Comparison of ENCODE assay signal across 10 mouse cellular contexts in the genomic region with DNA sequence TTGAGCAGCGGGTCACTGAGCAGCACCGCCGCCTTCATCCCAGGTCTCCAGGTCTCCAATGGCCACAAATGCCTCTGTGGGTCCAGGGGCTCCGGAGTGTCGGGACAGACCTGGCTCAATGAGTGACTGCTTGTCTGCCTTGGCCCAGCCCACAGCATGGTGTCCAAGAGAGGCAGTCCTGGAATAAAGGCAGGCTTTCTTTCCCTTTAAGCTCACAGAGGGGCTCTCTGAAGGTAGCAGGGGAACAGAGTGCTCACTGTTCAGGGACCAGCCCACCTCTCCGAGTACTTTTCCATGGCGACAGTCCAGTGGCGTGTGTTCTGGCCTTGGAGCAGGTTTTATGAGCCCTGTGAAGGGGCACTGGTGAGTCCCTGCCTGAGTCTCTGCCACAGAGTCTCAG.
A peak's percentile ranks its signal among the peaks of the same experiment; 100 is the strongest.
DNase-seq lines count a peak whose midpoint lies in the region; ATAC-seq and TF ChIP-seq lines count a peak whose summit lies in the region.
"Had no signal": no experiment of that assay in that cellular context is flagged by ENCODE, and none has a peak within 500 bp of the region (broad histone marks: within the 10 kb centered on the region; RNA-seq: fewer than 3 reads in every experiment).

No protein-coding gene starts in this region.

- peaks cover 33% of the 10 kb centered on the region for H3K4me1 ChIP-seq in forebrain, embryonic 16.5 days (replicated peaks; ENCODE audit: control insufficient read depth, insufficient read depth, low read length)
- H3K4me1 ChIP-seq in limb, embryonic 13.5 days = peaks cover 74% of the 10 kb centered on the region
- 0 out of 2 replicates have a peak, but pooled peaks cover 2% of the 10 kb centered on the region for H3K4me1 ChIP-seq in lung, adult 2 months (ENCODE audit: control insufficient read depth, insufficient read depth, low read length)
- H3K4me1 ChIP-seq: liver, embryonic 12.5 days had no signal

- no peak overlapping the region for H3K9ac ChIP-seq in forebrain, embryonic 16.5 days (replicated peaks; ENCODE audit: low read depth, low read length)
- no peak overlapping the region; the same call in 1 of the 2 replicates for H3K9ac ChIP-seq in limb, embryonic 13.5 days
- H3K9ac ChIP-seq: liver, embryonic 12.5 days had no signal

- no peak overlapping the region for H3K4me3 ChIP-seq in layer of hippocampus, adult 2 months
- H3K4me3 ChIP-seq in forebrain, embryonic 16.5 days (replicated peaks; ENCODE audit: low read length) = no peak overlapping the region
- no peak overlapping the region for H3K4me3 ChIP-seq in limb, embryonic 13.5 days
- H3K4me3 ChIP-seq in lung, adult 2 months (replicated peaks; ENCODE audit: extremely low read depth, low read depth, low read length) = no peak overlapping the region
- H3K4me3 ChIP-seq: liver, embryonic 12.5 days had no signal

- H3K4me2 ChIP-seq in forebrain, embryonic 16.5 days (ENCODE audit: low read length) = no peak overlapping the region
- peak overlapping the region; percentile 19; the same call in 1 of the 2 replicates for H3K4me2 ChIP-seq in limb, embryonic 13.5 days (replicated peaks)
- H3K4me2 ChIP-seq: liver, embryonic 12.5 days had no signal

- H3K36me3 ChIP-seq in forebrain, embryonic 16.5 days (ENCODE audit: control insufficient read depth, insufficient read depth) = no peaks in the 10 kb centered on the region
- H3K36me3 ChIP-seq in limb, embryonic 13.5 days = no peaks in the 10 kb centered on the region
- H3K36me3 ChIP-seq: liver, embryonic 12.5 days had no signal

- TF ChIP-seq CTCF in layer of hippocampus, adult 2 months (conservative IDR thresholded peaks at IDR 0.05) = no peak
- TF ChIP-seq CTCF in brain, embryonic 14.5 days (IDR thresholded peaks at IDR 0.05; ENCODE audit: borderline replicate concordance, extremely low read depth, insufficient read depth, insufficient read length) = no peak
- TF ChIP-seq CTCF in lung, adult 2 months (IDR thresholded peaks at IDR 0.05; ENCODE audit: insufficient read depth, low read length) = no peak

- 20% methylated on average over 8 of the region's 8 CpGs for WGBS in forebrain, embryonic 16.5 days
- 44% methylated on average over 8 of the region's 8 CpGs for WGBS in limb, embryonic 13.5 days
- 64% methylated on average over 8 of the region's 8 CpGs for WGBS in lung, adult 2 months

- H3K9me3 ChIP-seq in forebrain, embryonic 16.5 days (ENCODE audit: control insufficient read depth, low read length) = no peaks in the 10 kb centered on the region
- H3K9me3 ChIP-seq in limb, embryonic 13.5 days = no peaks in the 10 kb centered on the region
- H3K9me3 ChIP-seq: liver, embryonic 12.5 days had no signal

- H3K27ac ChIP-seq in layer of hippocampus, adult 2 months = peak overlapping the region; percentile 46
- H3K27ac ChIP-seq in forebrain, embryonic 16.5 days (ENCODE audit: low read length) = no peak overlapping the region
- peak overlapping the region; percentile 90 for H3K27ac ChIP-seq in limb, embryonic 13.5 days
- H3K27ac ChIP-seq: liver, embryonic 12.5 days had no signal

- DNase-seq in layer of hippocampus, adult 2 months (ENCODE audit: low spot score in 2 of 2) = peak in 1 of 2 experiments; percentile 29
- no peak for DNase-seq in layer of hippocampus, postnatal 25 days (ENCODE audit: extremely low spot score in 1 of 2, low spot score in 1 of 2)
- DNase-seq in brain, embryonic 14.5 days (ENCODE audit: low read depth) = peak; percentile 74
- no peak for DNase-seq in ovary, adult 18-20 months (ENCODE audit: low spot score)
- no peak for DNase-seq in cerebellum, postnatal 36 days
- no peak for DNase-seq in lung, adult 2 months

- H3K27me3 ChIP-seq in forebrain, embryonic 16.5 days (replicated peaks; ENCODE audit: control insufficient read depth, insufficient read depth, low read length) = no peaks in the 10 kb centered on the region
- peaks cover 21% of the 10 kb centered on the region for H3K27me3 ChIP-seq in limb, embryonic 13.5 days
- H3K27me3 ChIP-seq: liver, embryonic 12.5 days had no signal

- ATAC-seq in forebrain, embryonic 16.5 days = peak; percentile 43
- ATAC-seq in limb, embryonic 13.5 days (ENCODE audit: low FRiP score, low read depth) = peak; percentile 81
- ATAC-seq: activated CD4-positive, CD25-positive, alpha-beta regulatory T cell, adult 4 months; liver, embryonic 12.5 days had no signal

- TF ChIP-seq POLR2A in brain, embryonic 14.5 days (IDR thresholded peaks at IDR 0.05; ENCODE audit: borderline replicate concordance, extremely low read depth, insufficient read depth, insufficient read length, poor library complexity, severe bottlenecking) = no peak
- TF ChIP-seq POLR2A in lung, adult 2 months (IDR thresholded peaks at IDR 0.05; ENCODE audit: borderline replicate concordance, extremely low read depth, low read depth, low read length) = no peak
